Mouse (Mus musculus) intestine, embryonic 14.5 days (tissue): ENCODE measurements around the gene Rdh8. TPM values are rescaled to one million over a fixed set of nuclear protein-coding genes. Genes with fewer than 3 reads are reported as not detected.

Experiments
- ATAC-seq: fragments of 200-750 bp; cut with Nextera tagmentation; replicated peaks from 2 replicates; pipeline ENCODE4 v1.8.0; 2017; ENCODE audit warnings: low read depth, moderate number of reproducible peaks, moderate TSS enrichment, moderate library complexity; ENCODE audit not compliant: low FRiP score, low TSS enrichment
- DNase-seq: peaks from one replicate; pipeline ENCODE4 v3.0.0-alpha.2; 2018; ENCODE audit warnings: low spot score
- H3K27ac ChIP-seq: fragments of 300-500 bp; sonication (generic); 2 replicates; pipeline ENCODE4 v1.5.1; 2014; ENCODE audit warnings: low read depth, mild to moderate bottlenecking, control low read depth
- H3K27me3 ChIP-seq: fragments of 300-500 bp; sonication (generic); replicated peaks from 2 replicates; pipeline ENCODE4 v1.6.1; 2014; ENCODE audit warnings: low read length, control low read depth; ENCODE audit not compliant: control insufficient read depth, insufficient read depth
- H3K36me3 ChIP-seq: fragments of 300-500 bp; sonication (generic); 2 replicates; pipeline ENCODE4 v1.6.1; 2014; ENCODE audit warnings: low read length, control low read depth; ENCODE audit not compliant: control insufficient read depth, insufficient read depth
- H3K4me1 ChIP-seq: fragments of 300-500 bp; sonication (generic); replicated peaks from 2 replicates; pipeline ENCODE4 v1.6.1; 2014; ENCODE audit warnings: low read length, control low read depth, mixed read lengths; ENCODE audit not compliant: control insufficient read depth, insufficient read depth
- H3K4me2 ChIP-seq: fragments of 300-500 bp; sonication (generic); 2 replicates; pipeline ENCODE4 v1.6.1; 2014; ENCODE audit warnings: low read length
- H3K4me3 ChIP-seq: fragments of 300-500 bp; sonication (generic); 2 replicates; pipeline ENCODE4 v1.5.1; 2014; ENCODE audit warnings: low read depth, low read length, control low read depth, mixed read lengths
- H3K9ac ChIP-seq: fragments of 300-500 bp; sonication (generic); 2 replicates; pipeline ENCODE4 v1.6.1; 2014; ENCODE audit warnings: mild to moderate bottlenecking, low read length
- H3K9me3 ChIP-seq: fragments of 300-500 bp; sonication (generic); 2 replicates; pipeline ENCODE4 v1.6.1; 2016; ENCODE audit warnings: low read length, control low read depth; ENCODE audit not compliant: control insufficient read depth
- WGBS: fragments of 180-500 bp; shearing (Covaris S2); extraction: QIAGEN DNeasy Blood & Tissue Kit; methylation state at CpG from one replicate; pipeline ENCODE4 v1.1.7; 2014; 5-methylcytosine and 5-hydroxymethylcytosine counted together
- polyA plus RNA-seq: library from polyadenylated mRNA; unstranded; fragments of >200 nt; fragmentation: Nextera tagmentation; extraction: Ambion mirVana; gene quantifications from 2 replicates; pipeline ENCODE4 v1.2.1, GENCODE M21; 2014

The Rdh8 gene
- not detected in 2 replicates for polyA plus RNA-seq

DNA sequence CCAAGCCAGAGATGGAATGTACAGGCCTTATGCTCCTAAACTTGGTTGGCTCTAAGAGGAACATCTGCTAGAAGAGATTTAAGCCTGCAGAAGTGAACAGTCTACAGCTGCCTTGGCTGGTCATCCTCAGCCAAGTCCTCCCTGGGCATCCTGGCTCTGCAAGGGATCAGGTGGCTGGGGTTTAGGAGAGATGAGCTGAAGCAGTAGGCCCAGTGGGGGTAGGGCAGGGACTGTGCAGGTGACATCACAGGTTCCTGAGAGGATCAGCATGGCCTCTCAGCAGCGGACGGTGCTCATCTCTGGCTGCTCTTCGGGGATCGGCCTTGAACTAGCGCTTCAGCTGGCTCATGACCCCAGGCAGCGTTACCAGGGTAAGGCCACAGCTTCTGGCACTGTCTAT, at the start of gene Rdh8:
Rdh8 (plus strand) TSS at position 268 of the 400 bp plus-strand sequence.
- WGBS: 80% methylated on average over 6 of the region's 6 CpGs
- Histone ChIP-seq H3K4me1 (peaks cover 4% of the 10 kb centered on the region; the same call in 1 of the 2 replicates), H3K27me3 (peaks cover 9% of the 10 kb centered on the region; the same call in 1 of the 2 replicates), H3K9me3 (no peaks in the 10 kb centered on the region), H3K9ac (no peak within 1 kb of the TSS), H3K4me2 (no peak within 1 kb of the TSS), H3K36me3 (no peaks in the 10 kb centered on the region), H3K4me3 (no peak within 1 kb of the TSS), H3K27ac (no peak within 1 kb of the TSS)
- DNase-seq (no peak), ATAC-seq (no peak)

DNA sequence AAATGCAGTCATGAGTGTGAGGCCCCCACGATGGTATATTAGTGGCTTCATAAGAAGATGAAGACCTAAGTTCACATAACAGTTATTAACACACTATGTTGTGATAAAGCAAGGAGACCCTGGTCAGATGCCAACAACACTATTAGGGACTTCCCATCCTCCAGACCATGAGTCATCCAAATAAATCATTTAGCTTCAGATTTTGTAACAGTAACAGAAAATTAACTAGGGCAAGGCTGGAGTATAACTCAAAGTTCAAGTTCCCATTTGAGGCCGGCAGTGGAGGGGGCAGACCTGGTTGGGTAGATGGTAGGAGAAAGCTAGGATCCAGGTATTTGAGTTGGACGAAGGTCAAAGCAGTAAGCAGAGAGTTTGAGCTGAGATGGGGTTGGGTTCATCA, 37.0 kb upstream of the Rdh8 start:
- H3K36me3 ChIP-seq: no peaks in the 10 kb centered on the region
- no peak overlapping the region for H3K9ac ChIP-seq
- H3K27ac ChIP-seq: no peak overlapping the region
- no peaks in the 10 kb centered on the region for H3K27me3 ChIP-seq
- no peak for ATAC-seq
- whole genome bisulfite sequencing: 73% methylated on average over 3 of the region's 3 CpGs
- no peak overlapping the region for H3K4me3 ChIP-seq
- no peaks in the 10 kb centered on the region for H3K4me1 ChIP-seq
- H3K9me3 ChIP-seq: 0 out of 2 replicates have a peak, but pooled peaks cover 2% of the 10 kb centered on the region
- no peak for DNase-seq
- no peak overlapping the region for H3K4me2 ChIP-seq

DNA sequence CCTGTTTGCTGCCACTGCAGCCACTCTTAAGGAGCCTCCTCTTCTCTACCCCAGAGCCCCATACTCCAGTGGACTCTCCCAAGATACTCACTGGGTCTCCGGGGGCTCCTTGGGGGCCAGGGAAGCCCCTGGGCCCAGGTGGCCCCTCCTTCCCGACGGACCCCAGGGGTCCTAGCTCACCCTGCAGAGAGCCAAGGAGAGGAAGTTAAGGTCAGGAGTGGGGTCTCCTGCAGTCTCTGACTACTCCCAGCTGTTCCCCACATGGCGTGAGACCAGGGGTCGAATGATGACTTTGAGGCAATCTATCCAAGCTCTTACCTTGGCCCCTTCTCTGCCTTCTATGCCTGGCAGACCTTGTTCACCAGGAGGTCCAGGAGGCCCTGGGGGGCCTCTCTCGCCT, 33.2 kb upstream of the Rdh8 start:
- 72% methylated on average over 6 of the region's 6 CpGs for WGBS
- no peak overlapping the region for H3K27ac ChIP-seq
- no peaks in the 10 kb centered on the region for H3K36me3 ChIP-seq
- no peaks in the 10 kb centered on the region for H3K27me3 ChIP-seq
- ATAC-seq: no peak
- H3K4me3 ChIP-seq: no peak overlapping the region
- no peaks in the 10 kb centered on the region for H3K4me1 ChIP-seq
- no peak overlapping the region for H3K4me2 ChIP-seq
- DNase-seq: no peak
- no peak overlapping the region for H3K9ac ChIP-seq
- H3K9me3 ChIP-seq: 0 out of 2 replicates have a peak, but pooled peaks cover 4% of the 10 kb centered on the region

DNA sequence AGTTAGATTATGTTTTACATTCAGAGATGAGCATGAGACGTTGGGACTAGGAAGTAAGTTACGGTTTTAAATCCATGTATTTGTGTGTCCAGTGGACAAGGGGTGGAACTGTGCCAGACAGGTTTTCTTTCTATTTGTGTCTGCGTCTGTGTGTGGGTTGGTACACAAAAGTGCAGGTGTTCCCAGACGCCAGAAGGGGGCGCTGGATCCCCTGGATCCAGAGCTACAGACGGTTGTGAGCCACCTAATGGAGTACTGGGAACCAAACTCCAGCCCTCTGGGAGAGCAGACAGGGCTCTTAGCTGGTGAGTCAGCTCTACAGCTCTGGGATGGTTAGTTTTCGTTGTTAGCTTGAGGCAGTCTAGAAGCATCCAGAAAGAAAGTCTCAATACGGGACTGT, 30.3 kb upstream of the Rdh8 start:
- Histone ChIP-seq H3K4me3 (no peak overlapping the region), H3K9ac (no peak overlapping the region), H3K27me3 (no peaks in the 10 kb centered on the region), H3K4me2 (no peak overlapping the region), H3K27ac (no peak overlapping the region), H3K9me3 (0 out of 2 replicates have a peak, but pooled peaks cover 2% of the 10 kb centered on the region), H3K36me3 (no peaks in the 10 kb centered on the region), H3K4me1 (no peaks in the 10 kb centered on the region)
- ATAC-seq (no peak), DNase-seq (no peak)
- 76% methylated on average over 8 of the region's 8 CpGs for WGBS

DNA sequence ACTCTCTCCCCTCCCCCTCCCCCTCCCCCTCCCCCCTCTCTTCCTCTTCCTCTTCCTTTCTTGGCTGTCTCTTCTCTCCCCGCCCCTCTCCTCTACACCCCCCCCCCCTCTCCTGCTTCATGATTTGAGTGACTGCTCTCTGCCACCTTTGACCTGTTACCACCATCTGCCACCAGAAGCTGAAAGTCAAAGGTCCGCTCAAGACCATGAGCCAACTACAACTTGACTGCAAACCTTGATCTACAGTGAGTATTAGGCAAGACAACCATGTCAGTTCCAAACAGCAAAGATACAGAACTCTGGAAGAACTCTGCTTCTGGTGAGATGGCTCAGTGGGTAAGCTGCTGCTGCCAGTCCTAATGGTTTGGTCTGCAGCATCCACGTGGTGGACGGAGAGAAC, 28.7 kb upstream of the Rdh8 start:
- 0 out of 2 replicates have a peak, but pooled peaks cover 2% of the 10 kb centered on the region for H3K9me3 ChIP-seq
- H3K4me2 ChIP-seq: no peak overlapping the region
- ATAC-seq: no peak
- 71% methylated on average over 3 of the region's 4 CpGs for WGBS
- no peaks in the 10 kb centered on the region for H3K36me3 ChIP-seq
- no peak overlapping the region for H3K4me3 ChIP-seq
- no peaks in the 10 kb centered on the region for H3K4me1 ChIP-seq
- H3K9ac ChIP-seq: no peak overlapping the region
- no peak for DNase-seq
- no peak overlapping the region for H3K27ac ChIP-seq
- H3K27me3 ChIP-seq: no peaks in the 10 kb centered on the region

DNA sequence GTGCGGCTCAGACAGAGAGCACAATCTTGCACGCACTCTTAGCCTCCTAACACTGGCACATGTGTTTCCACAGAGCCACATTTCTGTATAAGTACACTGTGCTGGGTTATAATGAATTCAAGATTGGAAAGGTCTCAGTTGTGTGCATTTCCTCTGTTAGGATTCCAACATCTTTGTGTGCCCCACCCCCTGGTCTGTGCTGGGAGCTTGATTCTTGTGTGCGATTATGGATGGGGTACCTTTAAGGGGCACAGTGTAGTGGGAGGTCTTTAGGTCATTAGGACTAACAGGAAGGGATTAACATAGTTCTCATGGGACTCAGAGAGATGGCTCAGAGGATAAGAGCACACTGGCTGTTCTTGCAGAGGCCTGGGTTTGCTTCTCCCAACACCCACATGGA, 28.0 kb upstream of the Rdh8 start:
- 65% methylated on average over 3 of the region's 3 CpGs for WGBS
- H3K36me3 ChIP-seq: no peaks in the 10 kb centered on the region
- 0 out of 2 replicates have a peak, but pooled peaks cover 2% of the 10 kb centered on the region for H3K9me3 ChIP-seq
- H3K27ac ChIP-seq: no peak overlapping the region
- no peaks in the 10 kb centered on the region for H3K27me3 ChIP-seq
- no peak overlapping the region for H3K4me2 ChIP-seq
- no peak for ATAC-seq
- no peaks in the 10 kb centered on the region for H3K4me1 ChIP-seq
- no peak overlapping the region for H3K4me3 ChIP-seq
- DNase-seq: no peak
- H3K9ac ChIP-seq: no peak overlapping the region

DNA sequence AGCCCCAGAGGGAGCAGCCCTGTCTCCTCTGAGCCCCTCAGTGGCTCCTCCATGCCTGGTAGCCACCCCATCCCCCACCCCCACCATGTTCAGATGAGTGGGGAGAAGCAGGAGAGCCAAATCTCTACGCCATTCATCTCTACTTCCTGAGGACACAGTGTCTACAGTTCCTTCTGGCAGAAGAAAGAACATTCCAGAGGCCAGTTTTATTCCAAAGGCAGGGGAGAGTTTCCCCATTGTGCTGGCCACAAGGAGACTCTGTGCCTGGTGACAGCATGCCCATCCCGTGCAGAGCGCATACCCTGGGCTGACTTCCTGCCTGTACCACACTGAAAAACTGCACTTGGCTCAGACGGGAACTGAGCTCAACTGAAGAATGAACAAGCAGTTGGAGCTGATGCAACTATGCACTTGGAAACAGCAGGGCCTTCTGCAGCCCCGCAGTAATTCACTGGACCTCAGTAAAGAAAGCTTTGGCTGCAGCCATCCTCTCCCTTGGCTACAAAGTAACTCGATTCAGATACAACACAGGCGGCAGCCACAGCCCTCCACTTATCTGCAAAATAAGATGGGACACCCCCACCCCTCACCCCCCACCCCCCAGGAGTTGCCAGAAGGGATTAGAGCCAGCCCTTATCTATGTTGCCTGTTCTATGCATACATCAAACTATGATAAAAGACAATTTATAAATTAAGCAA, 24.0 kb upstream of the Rdh8 start:
- ATAC-seq (0 out of 2 replicates have a peak, but pooled peaks have one; percentile 47), DNase-seq (no peak)
- H3K27me3 ChIP-seq: no peaks in the 10 kb centered on the region

DNA sequence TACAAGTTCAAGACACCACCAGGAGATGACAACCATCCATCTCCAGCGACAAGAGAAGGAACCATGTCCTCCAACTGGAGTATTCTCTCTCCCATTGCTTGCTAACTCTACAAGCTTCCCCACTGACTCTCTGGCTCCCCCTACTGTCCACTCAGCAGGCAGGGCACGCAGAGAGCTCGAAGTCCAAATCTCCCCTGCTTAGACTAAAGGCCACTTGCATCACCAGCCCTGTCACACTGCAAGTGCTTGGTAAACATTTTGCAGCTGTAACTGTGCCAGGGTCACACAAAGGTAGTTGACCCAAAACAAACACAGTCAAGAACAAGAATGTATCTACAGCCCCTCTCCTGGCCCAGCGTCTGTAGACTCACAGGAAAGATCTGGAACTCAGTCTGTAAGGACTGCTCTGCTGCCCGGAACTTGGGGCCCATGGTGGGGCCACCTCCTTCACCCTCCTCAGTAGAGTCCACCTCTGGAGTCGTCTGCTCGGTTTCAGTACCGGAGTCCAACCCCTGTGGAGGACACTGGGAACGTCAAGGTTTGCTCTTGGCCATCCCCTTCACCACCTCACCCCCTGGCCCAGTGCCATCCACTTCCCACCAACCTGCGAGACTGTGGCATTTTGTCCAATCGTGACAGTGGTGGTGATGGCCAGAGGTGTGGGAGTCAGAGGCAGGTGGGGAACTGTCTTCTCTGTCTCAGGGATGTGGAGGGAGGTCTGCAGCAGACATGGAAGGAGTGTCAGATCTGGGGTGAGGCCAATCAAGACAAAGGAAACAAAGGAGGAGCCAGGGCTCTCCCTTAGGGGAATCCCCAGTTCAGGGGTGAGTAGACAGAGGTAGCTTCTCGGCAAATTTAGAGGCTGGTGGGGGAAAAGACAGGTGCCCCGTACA, 13.8 kb upstream of the Rdh8 start:
- H3K27me3 ChIP-seq: no peaks in the 10 kb centered on the region
- DNase-seq: no peak
- no peak overlapping the region for H3K27ac ChIP-seq
- H3K9ac ChIP-seq: no peak overlapping the region
- H3K4me2 ChIP-seq: no peak overlapping the region
- no peaks in the 10 kb centered on the region for H3K9me3 ChIP-seq
- no peaks in the 10 kb centered on the region for H3K4me1 ChIP-seq
- H3K4me3 ChIP-seq: no peak overlapping the region
- ATAC-seq: no peak
- WGBS: 76% methylated on average over 13 of the region's 13 CpGs
- H3K36me3 ChIP-seq: no peaks in the 10 kb centered on the region

More for the DNA sequence above, 24.0 kb upstream of the Rdh8 start:
- Histone ChIP-seq H3K36me3 (no peaks in the 10 kb centered on the region), H3K27ac (peak overlapping the region; percentile 39; the same call in 1 of the 2 replicates), H3K9ac (no peak overlapping the region), H3K4me1 (no peaks in the 10 kb centered on the region), H3K9me3 (no peaks in the 10 kb centered on the region), H3K4me3 (no peak overlapping the region), H3K4me2 (no peak overlapping the region)
- WGBS: 27% methylated on average over 7 of the region's 7 CpGs
